Mouse (Mus musculus): ENCODE data around the gene Arhgap24.

- TF ChIP-seq CTCF (IDR thresholded peaks at IDR 0.05; ENCODE audit: extremely low read depth, insufficient read depth, insufficient read length, insufficient replicate concordance) (no peak), POLR2A (IDR thresholded peaks at IDR 0.05; ENCODE audit: low read depth, low read length) (no peak)
Measured at GRCm38 (mm10) chr5:102749020-102749419, 267.8 kb downstream of the Arhgap24 start.

All from spleen, adult 2 months (tissue).